Mouse (Mus musculus): ENCODE measurements around the gene Rbks.

The Rbks gene

GRCm38 (mm10) chr5:31696971-31697643 lies at the start of gene Rbks:
Gene Rbks (minus strand): TSS chr5:31697627.
- no peak for DNase-seq

- no peak for DNase-seq
These were observed 45.1 kb upstream of the Rbks start for GRCm38 (mm10) chr5:31742521-31743031.

- no peak for DNase-seq
These were observed 44.5 kb upstream of the Rbks start for GRCm38 (mm10) chr5:31741931-31742330.

- peak; percentile 7 for DNase-seq
These were observed 35.4 kb upstream of the Rbks start for GRCm38 (mm10) chr5:31732644-31733338.

GRCm38 (mm10) chr5:31727456-31727855 lies 30.0 kb upstream of the Rbks start:
- no peak for DNase-seq

GRCm38 (mm10) chr5:31725885-31726284 lies 28.5 kb upstream of the Rbks start:
- no peak for DNase-seq

- DNase-seq, result no peak
These were observed 27.1 kb upstream of the Rbks start for GRCm38 (mm10) chr5:31724519-31724918.

- no peak for DNase-seq
These were observed 18.2 kb upstream of the Rbks start for GRCm38 (mm10) chr5:31715486-31716150.

GRCm38 (mm10) chr5:31713841-31714264 lies 16.4 kb upstream of the Rbks start:
- no peak for DNase-seq

- DNase-seq, result no peak
These were observed 15.9 kb upstream of the Rbks start for GRCm38 (mm10) chr5:31713280-31713711.

- DNase-seq, result no peak
These were observed 12.0 kb upstream of the Rbks start for GRCm38 (mm10) chr5:31709389-31709788.

- no peak for DNase-seq
These were observed 9.4 kb upstream of the Rbks start for GRCm38 (mm10) chr5:31706826-31707225.

GRCm38 (mm10) chr5:31704971-31705370 lies 7.5 kb upstream of the Rbks start:
- no peak for DNase-seq

- DNase-seq, result no peak
These were observed 2.0 kb upstream of the Rbks start for GRCm38 (mm10) chr5:31699397-31699796.

GRCm38 (mm10) chr5:31698931-31699330 lies 1.5 kb upstream of the Rbks start:
- DNase-seq, result no peak

GRCm38 (mm10) chr5:31698297-31698726 lies 885 bp upstream of the Rbks start:
- peak; percentile 84 for DNase-seq

GRCm38 (mm10) chr5:31697644-31698296 lies 343 bp upstream of the Rbks start, which contains the start of gene Babam2:
Gene Babam2 (plus strand): TSS chr5:31697684.
- DNase-seq, result peak; percentile 95

GRCm38 (mm10) chr5:31693191-31693590 lies 4.2 kb downstream of the Rbks start:
- no peak for DNase-seq

- DNase-seq, result no peak
These were observed 9.5 kb downstream of the Rbks start for GRCm38 (mm10) chr5:31687972-31688371.

- no peak for DNase-seq
These were observed 11.4 kb downstream of the Rbks start for GRCm38 (mm10) chr5:31686040-31686439.

GRCm38 (mm10) chr5:31682305-31682704 lies 15.1 kb downstream of the Rbks start:
- no peak for DNase-seq

GRCm38 (mm10) chr5:31680183-31680582 lies 17.2 kb downstream of the Rbks start:
- DNase-seq, result no peak

- DNase-seq, result no peak
These were observed 19.4 kb downstream of the Rbks start for GRCm38 (mm10) chr5:31678000-31678399.
